Mouse (Mus musculus) liver, embryonic 12.5 days (tissue): Measurements from ENCODE around the gene Nlgn1. TPM values are rescaled to one million over a fixed set of nuclear protein-coding genes. Genes with fewer than 3 reads are reported as not detected.

Source experiments
- ATAC-seq: fragments of 200-750 bp; cut with Nextera tagmentation; 2 replicates; pipeline ENCODE4 v1.8.0; 2017; ENCODE audit warnings: moderate number of reproducible peaks, mild to moderate bottlenecking, moderate library complexity
- H3K27ac ChIP-seq: fragments of 300-500 bp; sonication (generic); 2 replicates; pipeline ENCODE4 v1.5.1; 2016; ENCODE audit warnings: mild to moderate bottlenecking
- H3K27me3 ChIP-seq: fragments of 300-500 bp; sonication (generic); replicated peaks from 2 replicates; pipeline ENCODE4 v1.6.1; 2016; ENCODE audit warnings: mild to moderate bottlenecking, moderate library complexity
- H3K36me3 ChIP-seq: fragments of 300-500 bp; sonication (generic); 2 replicates; pipeline ENCODE4 v1.6.1; 2016; ENCODE audit warnings: mild to moderate bottlenecking, moderate library complexity
- H3K4me1 ChIP-seq: fragments of 300-500 bp; sonication (generic); 2 replicates; pipeline ENCODE4 v1.6.1; 2016
- H3K4me2 ChIP-seq: fragments of 300-500 bp; sonication (generic); 2 replicates; pipeline ENCODE4 v1.6.1; 2016; ENCODE audit warnings: mild to moderate bottlenecking, moderate library complexity
- H3K4me3 ChIP-seq: fragments of 300-500 bp; sonication (generic); 2 replicates; pipeline ENCODE4 v1.5.1; 2016; ENCODE audit warnings: mild to moderate bottlenecking, moderate library complexity
- H3K9ac ChIP-seq: fragments of 300-500 bp; sonication (generic); 2 replicates; pipeline ENCODE4 v1.6.1; 2016; ENCODE audit warnings: mild to moderate bottlenecking, moderate library complexity
- H3K9me3 ChIP-seq: fragments of 300-500 bp; sonication (generic); replicated peaks from 2 replicates; pipeline ENCODE4 v1.6.1; 2016; ENCODE audit warnings: mild to moderate bottlenecking, moderate library complexity
- WGBS: fragments of 180-500 bp; shearing (Covaris S2); methylation state at CpG from one replicate; pipeline ENCODE4 v1.1.7; 2016; ENCODE audit not compliant: insufficient replicate concordance; 5-methylcytosine and 5-hydroxymethylcytosine counted together
- polyA plus RNA-seq: library from polyadenylated mRNA; unstranded; fragments of >200 nt; fragmentation: Nextera tagmentation; extraction: Ambion mirVana; gene quantifications from 2 replicates; pipeline ENCODE4 v1.2.1, GENCODE M21; 2016

Gene Nlgn1
- polyA plus RNA-seq, 1 experiment from 2014 or later, result not detected

DNA sequence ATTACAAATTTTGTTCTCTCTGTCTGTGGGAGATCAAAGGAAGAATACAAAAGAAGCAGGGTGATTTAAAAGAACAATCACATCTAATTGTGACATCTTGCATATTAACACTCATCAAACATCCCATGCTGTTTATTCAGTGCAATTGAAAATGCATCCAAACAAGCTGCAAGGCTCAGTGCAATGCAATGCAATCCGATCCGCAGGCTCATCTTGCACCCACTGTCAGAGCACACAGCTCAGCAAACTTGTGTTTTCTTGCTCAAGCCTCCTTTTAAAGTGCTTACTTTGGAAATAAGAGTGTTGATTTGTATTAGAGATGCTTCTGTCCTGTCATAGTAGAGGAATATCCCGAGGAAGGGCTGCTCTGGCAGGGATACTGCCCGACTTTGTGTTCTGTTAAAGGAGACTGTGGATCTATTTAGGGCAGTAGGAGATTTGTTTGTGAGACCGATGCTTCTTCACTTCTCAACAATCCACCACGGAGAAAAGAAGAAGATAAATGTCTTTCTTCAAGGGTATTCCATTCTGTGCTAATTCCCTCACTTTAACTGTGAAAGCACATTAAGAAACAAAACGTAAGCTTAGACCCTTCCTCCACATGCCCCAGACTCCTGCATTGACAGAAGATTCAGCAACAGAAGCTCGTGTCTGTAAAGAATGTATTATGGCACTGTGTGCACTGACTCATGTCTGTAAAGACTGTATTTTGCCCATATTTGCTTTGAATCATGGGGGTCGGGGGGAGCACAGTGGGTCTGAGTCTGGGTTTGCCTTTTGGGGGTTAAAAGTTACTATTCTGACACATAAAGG is 197.2 kb downstream of the Nlgn1 start:
- Histone ChIP-seq H3K4me3 (no peak overlapping the region), H3K27ac (no peak overlapping the region), H3K9ac (no peak overlapping the region), H3K36me3 (no peaks in the 10 kb centered on the region), H3K27me3 (no peaks in the 10 kb centered on the region), H3K4me2 (no peak overlapping the region), H3K4me1 (no peaks in the 10 kb centered on the region), H3K9me3 (no peaks in the 10 kb centered on the region)
- WGBS, result 44% methylated on average over 9 of the region's 9 CpGs
- ATAC-seq, result no peak

DNA sequence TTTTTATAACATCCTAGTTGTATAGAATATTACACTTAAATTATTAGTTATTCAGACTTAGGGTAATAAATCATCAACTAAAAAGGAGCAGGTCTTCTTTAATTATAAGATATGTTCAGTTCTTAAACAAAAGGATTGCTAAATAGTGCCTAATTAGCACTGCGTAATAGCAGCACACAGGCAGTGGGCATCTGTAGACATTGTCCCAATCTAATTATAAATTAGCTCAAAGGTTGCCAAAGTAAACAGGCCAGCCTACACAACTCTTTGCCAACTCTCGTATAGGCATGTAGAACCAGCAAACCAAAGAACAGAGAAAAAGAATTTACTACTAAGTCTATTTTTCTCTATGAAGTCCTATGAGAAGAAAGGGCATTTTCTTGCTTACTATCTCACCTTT is 201.3 kb downstream of the Nlgn1 start:
- Histone ChIP-seq H3K27ac (no peak overlapping the region), H3K36me3 (no peaks in the 10 kb centered on the region), H3K4me2 (no peak overlapping the region), H3K9ac (no peak overlapping the region), H3K4me1 (no peaks in the 10 kb centered on the region), H3K4me3 (no peak overlapping the region), H3K9me3 (no peaks in the 10 kb centered on the region), H3K27me3 (no peaks in the 10 kb centered on the region)
- no peak for ATAC-seq
- 75% methylated on average over 2 of the region's 2 CpGs for WGBS

DNA sequence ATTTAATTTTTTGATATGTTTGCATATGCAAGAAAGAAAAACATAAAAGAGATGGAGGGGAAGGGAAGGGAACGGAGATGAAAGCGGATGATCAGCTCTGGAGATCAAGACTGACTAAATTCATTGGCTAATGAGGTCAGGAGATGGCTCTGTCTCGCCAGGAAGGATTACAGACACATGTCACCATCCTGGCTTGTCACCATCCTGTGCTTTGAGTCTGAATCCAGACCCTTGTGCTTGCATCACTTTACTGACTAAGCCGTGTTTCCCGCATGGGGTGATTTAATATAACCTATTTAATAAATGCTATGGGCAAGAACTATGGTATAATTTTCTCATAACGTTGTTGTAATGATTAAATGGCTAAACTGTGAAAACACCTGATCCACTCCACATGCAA is 202.8 kb downstream of the Nlgn1 start:
- 69% methylated on average over 6 of the region's 6 CpGs for WGBS
- H3K36me3 ChIP-seq, result no peaks in the 10 kb centered on the region
- H3K27ac ChIP-seq, result no peak overlapping the region
- no peaks in the 10 kb centered on the region for H3K9me3 ChIP-seq
- H3K4me3 ChIP-seq, result no peak overlapping the region
- H3K27me3 ChIP-seq, result no peaks in the 10 kb centered on the region
- H3K4me1 ChIP-seq, result no peaks in the 10 kb centered on the region
- ATAC-seq, result no peak
- H3K4me2 ChIP-seq, result no peak overlapping the region
- H3K9ac ChIP-seq, result no peak overlapping the region

DNA sequence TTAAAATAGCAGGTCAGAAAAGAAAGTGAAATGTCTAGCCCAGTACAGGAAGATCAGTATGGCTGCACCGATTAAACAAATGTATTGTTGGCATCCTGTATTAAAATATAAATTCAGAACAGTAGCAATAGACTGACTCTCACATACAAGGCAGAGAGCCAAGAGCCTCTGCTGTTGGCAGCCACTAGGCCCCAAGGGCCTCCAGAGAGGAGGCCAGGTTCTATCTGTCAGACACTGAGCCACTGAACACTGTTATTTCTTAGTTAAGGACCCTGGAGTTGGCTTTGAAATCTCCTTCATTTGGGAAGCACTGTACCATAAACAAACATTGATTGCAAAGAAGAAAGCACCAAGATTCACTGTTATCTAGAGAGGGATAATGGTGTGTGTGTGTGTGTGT is 215.2 kb downstream of the Nlgn1 start:
- Histone ChIP-seq H3K27ac (no peak overlapping the region), H3K4me1 (no peaks in the 10 kb centered on the region), H3K27me3 (no peaks in the 10 kb centered on the region), H3K4me3 (no peak overlapping the region), H3K9me3 (no peaks in the 10 kb centered on the region), H3K9ac (no peak overlapping the region), H3K4me2 (no peak overlapping the region), H3K36me3 (no peaks in the 10 kb centered on the region)
- 85% methylated on average over 1 of the region's 1 CpGs for WGBS
- ATAC-seq, result no peak

GRCm38 (mm10) chr3:26106361-26106760 is 225.9 kb downstream of the Nlgn1 start:
- Histone ChIP-seq H3K4me2 (no peak overlapping the region), H3K27me3 (no peaks in the 10 kb centered on the region), H3K4me3 (no peak overlapping the region), H3K9ac (no peak overlapping the region), H3K27ac (no peak overlapping the region), H3K36me3 (no peaks in the 10 kb centered on the region), H3K9me3 (no peaks in the 10 kb centered on the region), H3K4me1 (no peaks in the 10 kb centered on the region)
- no peak for ATAC-seq
- WGBS, result 84% methylated on average over 6 of the region's 7 CpGs

- 53% methylated on average over 3 of the region's 3 CpGs for WGBS
- no peak overlapping the region for H3K27ac ChIP-seq
- no peaks in the 10 kb centered on the region for H3K27me3 ChIP-seq
- H3K4me2 ChIP-seq, result no peak overlapping the region
- no peaks in the 10 kb centered on the region for H3K4me1 ChIP-seq
- H3K9me3 ChIP-seq, result no peaks in the 10 kb centered on the region
- H3K36me3 ChIP-seq, result no peaks in the 10 kb centered on the region
- H3K4me3 ChIP-seq, result no peak overlapping the region
- no peak for ATAC-seq
- no peak overlapping the region for H3K9ac ChIP-seq
Measured at GRCm38 (mm10) chr3:26105528-26105927, 226.7 kb downstream of the Nlgn1 start.

DNA sequence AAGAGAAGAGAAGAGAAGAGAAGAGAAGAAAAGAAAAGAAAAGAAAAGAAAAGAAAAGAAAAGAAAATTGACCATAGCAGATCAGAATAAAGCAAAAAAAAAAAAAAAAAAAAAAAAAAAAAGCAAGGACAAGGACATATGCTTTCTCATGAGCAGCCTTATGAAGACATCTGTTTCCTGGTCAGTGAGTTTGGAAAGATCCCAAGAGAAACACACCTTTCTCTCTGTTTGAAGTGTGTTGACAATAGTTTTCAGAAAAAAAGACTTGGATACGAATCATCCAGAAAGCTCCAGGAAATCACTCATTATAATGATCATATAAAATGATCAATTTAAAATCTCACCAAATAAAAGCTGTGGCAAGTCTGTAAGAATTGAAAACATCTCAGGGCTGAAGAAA is 230.0 kb downstream of the Nlgn1 start:
- H3K4me3 ChIP-seq, result no peak overlapping the region
- H3K27me3 ChIP-seq, result no peaks in the 10 kb centered on the region
- no peak overlapping the region for H3K9ac ChIP-seq
- no peaks in the 10 kb centered on the region for H3K9me3 ChIP-seq
- no peaks in the 10 kb centered on the region for H3K36me3 ChIP-seq
- no peak for ATAC-seq
- H3K4me2 ChIP-seq, result no peak overlapping the region
- H3K4me1 ChIP-seq, result no peaks in the 10 kb centered on the region
- 48% methylated on average over 1 of the region's 1 CpGs for WGBS
- no peak overlapping the region for H3K27ac ChIP-seq

- Histone ChIP-seq H3K36me3 (no peaks in the 10 kb centered on the region), H3K27me3 (no peaks in the 10 kb centered on the region), H3K9me3 (no peaks in the 10 kb centered on the region), H3K4me3 (no peak overlapping the region), H3K4me1 (no peaks in the 10 kb centered on the region), H3K9ac (no peak overlapping the region), H3K4me2 (no peak overlapping the region), H3K27ac (no peak overlapping the region)
- no peak for ATAC-seq
Measured at GRCm38 (mm10) chr3:26095551-26095950, 236.7 kb downstream of the Nlgn1 start.

DNA sequence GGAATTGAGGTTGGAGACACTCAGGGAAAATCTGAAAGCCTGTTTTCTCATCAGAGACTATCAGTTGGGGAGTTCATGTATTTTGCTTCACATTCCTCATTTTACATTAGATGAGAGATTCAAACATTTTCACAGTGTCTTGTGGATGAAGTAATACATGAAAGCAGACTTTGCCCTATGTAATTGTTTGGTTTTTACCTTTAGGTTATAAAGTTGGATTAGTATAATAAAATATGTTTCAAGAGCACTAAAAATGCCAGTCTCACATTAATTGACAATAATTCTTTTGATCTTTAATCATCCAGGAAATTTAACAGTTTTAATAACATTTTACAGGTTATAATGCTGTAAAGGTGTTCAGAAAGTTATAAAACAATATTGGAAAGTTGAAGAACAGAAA is 262.9 kb downstream of the Nlgn1 start:
- Histone ChIP-seq H3K4me3 (no peak overlapping the region), H3K4me1 (no peaks in the 10 kb centered on the region), H3K4me2 (no peak overlapping the region), H3K36me3 (no peaks in the 10 kb centered on the region), H3K9me3 (no peaks in the 10 kb centered on the region), H3K27ac (no peak overlapping the region), H3K9ac (no peak overlapping the region), H3K27me3 (no peaks in the 10 kb centered on the region)
- ATAC-seq, result no peak

GRCm38 (mm10) chr3:26050769-26051168 is 281.5 kb downstream of the Nlgn1 start:
- Histone ChIP-seq H3K4me3 (no peak overlapping the region), H3K9ac (no peak overlapping the region), H3K36me3 (no peaks in the 10 kb centered on the region), H3K4me1 (no peaks in the 10 kb centered on the region), H3K27me3 (no peaks in the 10 kb centered on the region), H3K27ac (no peak overlapping the region), H3K9me3 (no peaks in the 10 kb centered on the region), H3K4me2 (no peak overlapping the region)
- WGBS, result 63% methylated on average over 4 of the region's 4 CpGs
- ATAC-seq, result no peak

DNA sequence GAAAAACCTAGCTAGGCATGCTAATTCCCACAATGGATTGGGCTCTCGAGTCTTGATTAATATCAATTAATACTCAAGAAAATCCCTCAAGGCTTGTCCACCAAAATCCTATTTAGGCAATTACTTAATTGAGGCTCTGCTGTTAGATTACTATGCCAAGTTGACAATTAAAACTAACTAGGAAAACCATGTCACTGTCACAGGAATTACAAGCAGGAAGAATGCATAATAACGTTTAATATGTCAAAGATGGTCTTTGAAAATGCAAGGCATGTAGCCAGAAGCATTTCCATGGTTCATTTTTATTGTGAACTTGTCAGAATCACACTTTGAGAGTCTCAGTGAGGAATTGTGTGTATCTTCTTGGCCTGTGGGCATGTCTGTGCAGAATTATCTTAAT is 289.3 kb downstream of the Nlgn1 start:
- H3K4me3 ChIP-seq, result no peak overlapping the region
- H3K4me1 ChIP-seq, result no peaks in the 10 kb centered on the region
- H3K4me2 ChIP-seq, result no peak overlapping the region
- no peaks in the 10 kb centered on the region for H3K36me3 ChIP-seq
- 54% methylated on average over 2 of the region's 2 CpGs for WGBS
- no peak for ATAC-seq
- H3K27me3 ChIP-seq, result no peaks in the 10 kb centered on the region
- H3K9me3 ChIP-seq, result no peaks in the 10 kb centered on the region
- H3K27ac ChIP-seq, result no peak overlapping the region
- no peak overlapping the region for H3K9ac ChIP-seq

DNA sequence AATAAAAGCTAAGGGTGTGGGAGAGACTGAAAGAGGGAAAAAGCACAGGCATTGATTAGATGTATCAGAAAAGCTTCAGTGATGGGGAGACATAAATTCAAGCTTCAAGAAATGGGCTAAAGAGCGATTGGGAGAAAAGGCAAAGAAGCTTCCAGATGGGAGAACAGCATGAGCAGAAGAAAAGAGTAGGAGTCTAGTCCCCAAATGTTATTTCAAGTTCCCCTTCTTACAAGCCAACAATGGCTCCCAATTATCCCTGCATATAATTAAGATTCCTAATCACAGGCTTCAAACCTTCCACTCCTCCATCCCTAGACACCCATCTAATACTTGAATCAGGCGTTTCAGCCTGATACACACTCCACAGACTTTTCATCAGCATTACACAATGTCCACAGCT is 292.6 kb downstream of the Nlgn1 start:
- ATAC-seq, result no peak
- no peak overlapping the region for H3K4me3 ChIP-seq

GRCm38 (mm10) chr3:26026025-26026424 is 306.2 kb downstream of the Nlgn1 start:
- H3K36me3 ChIP-seq, result no peaks in the 10 kb centered on the region
- H3K4me3 ChIP-seq, result no peak overlapping the region
- WGBS, result 72% methylated on average over 2 of the region's 2 CpGs
- no peaks in the 10 kb centered on the region for H3K4me1 ChIP-seq
- H3K9me3 ChIP-seq, result no peaks in the 10 kb centered on the region
- no peak overlapping the region for H3K9ac ChIP-seq
- ATAC-seq, result no peak
- H3K4me2 ChIP-seq, result no peak overlapping the region
- H3K27ac ChIP-seq, result no peak overlapping the region
- H3K27me3 ChIP-seq, result no peaks in the 10 kb centered on the region

More for the DNA sequence above, 292.6 kb downstream of the Nlgn1 start:
- no peaks in the 10 kb centered on the region for H3K9me3 ChIP-seq
- H3K4me2 ChIP-seq, result no peak overlapping the region
- no peak overlapping the region for H3K9ac ChIP-seq
- no peak overlapping the region for H3K27ac ChIP-seq
- no peaks in the 10 kb centered on the region for H3K36me3 ChIP-seq
- H3K4me1 ChIP-seq, result no peaks in the 10 kb centered on the region
- H3K27me3 ChIP-seq, result no peaks in the 10 kb centered on the region
- 43% methylated on average over 2 of the region's 2 CpGs for WGBS
